Mouse (Mus musculus) layer of hippocampus, postnatal 36 days (tissue): ENCODE measurements around the gene Col4a1. TPM values are rescaled to one million over a fixed set of nuclear protein-coding genes. Genes with fewer than 3 reads are reported as not detected.

Experiments
- DNase-seq, 2 experiments: peaks; one replicate each; pipeline ENCODE4 v3.0.0; 2022
- total RNA-seq, 2 experiments: library from RNA; stranded (reverse); gene quantifications; 2 replicates each; pipeline ENCODE4 v1.2.3; 2021

The Col4a1 gene
- total RNA-seq, 2 experiments from 2014 or later = 47.7 to 51.9 TPM

GRCm38 (mm10) chr8:11327722-11328417 is 15.2 kb upstream of the Col4a1 start:
- DNase-seq = no peak

DNA sequence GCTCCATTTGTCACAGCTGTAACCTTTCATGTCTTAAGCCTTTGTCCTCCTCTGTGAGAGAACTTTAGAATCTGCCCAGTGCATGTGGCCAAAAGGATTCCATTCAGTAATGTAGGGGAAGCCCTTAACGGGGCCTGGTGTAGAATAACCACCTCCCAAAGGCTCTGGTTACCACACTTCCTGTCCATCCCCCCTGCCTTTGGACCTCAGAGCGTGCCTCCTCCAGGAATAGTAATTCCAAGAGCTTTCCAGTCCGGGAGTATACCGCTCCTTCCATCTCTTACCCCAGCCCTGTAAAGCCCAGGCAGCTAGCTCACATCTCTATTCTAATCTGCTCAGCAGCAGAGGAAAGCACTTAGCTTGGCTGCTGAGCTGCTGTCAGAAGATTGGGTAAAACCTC is 14.7 kb upstream of the Col4a1 start:
- DNase-seq = no peak

- DNase-seq = no peak
These were observed 12.3 kb upstream of the Col4a1 start for GRCm38 (mm10) chr8:11324801-11325395.

GRCm38 (mm10) chr8:11323681-11324080 is 11.1 kb upstream of the Col4a1 start:
- no peak for DNase-seq

- no peak for DNase-seq
These were observed 10.3 kb upstream of the Col4a1 start for GRCm38 (mm10) chr8:11322724-11323585.

DNA sequence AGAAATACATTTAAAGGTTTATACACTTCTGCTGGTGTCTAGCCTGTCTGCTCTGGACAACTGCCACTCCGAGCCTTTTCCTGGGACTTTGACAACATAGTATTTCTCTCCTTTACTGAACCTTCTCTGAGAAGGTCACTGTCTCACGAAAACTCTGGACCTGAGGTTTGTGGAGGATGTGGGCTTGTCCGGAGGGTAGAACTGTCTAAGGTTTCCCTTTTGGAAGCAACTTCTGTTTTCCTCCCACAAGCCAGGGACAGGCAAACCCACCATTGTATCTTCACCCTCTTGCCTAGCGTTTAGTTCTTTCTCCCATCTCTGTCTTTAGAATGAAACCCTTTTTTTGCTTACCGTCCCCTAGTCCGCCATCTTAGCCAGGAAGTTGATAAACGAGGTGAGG is 9.2 kb upstream of the Col4a1 start:
- DNase-seq = no peak

- no peak for DNase-seq
These were observed 6.8 kb upstream of the Col4a1 start for GRCm38 (mm10) chr8:11319405-11319804.

GRCm38 (mm10) chr8:11316118-11316517 is 3.5 kb upstream of the Col4a1 start:
- no peak for DNase-seq

- DNase-seq = no peak
These were observed 2.7 kb upstream of the Col4a1 start for GRCm38 (mm10) chr8:11315179-11315943.

DNA sequence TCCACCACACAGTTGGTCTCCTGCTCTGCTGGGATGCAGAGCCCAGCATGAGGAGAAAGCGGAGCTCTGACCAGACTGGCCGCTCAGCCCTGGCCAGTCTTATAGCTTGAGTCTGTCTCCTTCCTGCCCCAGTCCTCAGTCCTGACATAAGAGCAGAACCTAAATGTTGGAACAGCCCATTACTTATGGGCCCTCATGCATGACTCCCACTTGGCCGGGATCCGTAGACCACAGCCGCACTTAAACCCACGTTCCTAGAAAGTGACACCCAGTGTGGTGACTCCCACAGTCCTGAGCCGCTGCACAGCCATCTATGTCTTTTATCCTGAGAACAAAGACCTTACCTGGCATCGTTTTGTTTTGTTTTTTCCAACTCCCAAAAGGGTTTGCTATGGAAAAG is 2.0 kb upstream of the Col4a1 start:
- no peak for DNase-seq

GRCm38 (mm10) chr8:11313176-11314111 is 818 bp upstream of the Col4a1 start:
- DNase-seq = peak; percentile 33 to 53

GRCm38 (mm10) chr8:11311681-11312348 is 811 bp downstream of the Col4a1 start:
- no peak for DNase-seq

GRCm38 (mm10) chr8:11310049-11310448 is 2.6 kb downstream of the Col4a1 start:
- DNase-seq = no peak

GRCm38 (mm10) chr8:11309226-11309625 is 3.4 kb downstream of the Col4a1 start:
- no peak for DNase-seq

DNA sequence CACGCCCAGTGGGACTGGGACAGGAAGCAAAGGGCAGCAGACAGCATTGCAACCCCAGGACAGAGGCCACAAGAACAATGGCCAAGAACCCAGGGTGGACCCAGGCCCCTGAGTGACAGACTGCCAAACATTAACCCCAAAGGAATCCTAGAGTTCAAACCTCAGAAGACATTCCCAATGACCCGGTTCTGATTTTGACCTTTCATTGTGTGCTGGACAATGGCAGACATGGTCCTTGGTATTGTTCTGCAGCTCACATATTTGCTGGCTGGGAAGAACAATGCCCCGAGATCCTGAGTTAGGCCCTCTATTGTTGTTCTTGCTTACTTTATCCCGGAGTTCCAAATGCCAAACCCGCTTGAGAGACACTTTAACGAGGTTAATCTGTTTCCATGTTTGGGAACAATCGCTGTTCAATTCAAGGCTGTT is 4.0 kb downstream of the Col4a1 start:
- no peak for DNase-seq

DNA sequence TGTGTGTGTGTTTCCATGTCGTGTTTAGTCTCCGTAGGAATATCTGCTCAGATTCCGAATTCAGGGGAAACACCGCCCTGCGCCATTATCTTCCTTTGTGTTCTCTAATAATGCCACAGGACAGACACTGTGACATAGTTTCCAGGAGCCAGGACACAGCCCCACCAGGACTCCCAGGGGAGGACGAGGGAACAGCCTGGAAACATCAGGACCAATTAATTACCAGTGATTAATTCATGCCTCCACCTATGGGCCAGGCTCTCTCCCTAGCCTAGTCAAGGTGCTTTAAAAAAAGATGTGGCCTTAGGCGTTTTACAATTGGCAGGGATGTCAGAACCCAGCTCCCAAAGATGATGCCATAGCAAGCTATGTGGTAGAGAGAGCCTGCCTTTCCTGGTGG is 5.2 kb downstream of the Col4a1 start:
- DNase-seq = no peak

GRCm38 (mm10) chr8:11305539-11305938 is 7.1 kb downstream of the Col4a1 start:
- DNase-seq = no peak

DNA sequence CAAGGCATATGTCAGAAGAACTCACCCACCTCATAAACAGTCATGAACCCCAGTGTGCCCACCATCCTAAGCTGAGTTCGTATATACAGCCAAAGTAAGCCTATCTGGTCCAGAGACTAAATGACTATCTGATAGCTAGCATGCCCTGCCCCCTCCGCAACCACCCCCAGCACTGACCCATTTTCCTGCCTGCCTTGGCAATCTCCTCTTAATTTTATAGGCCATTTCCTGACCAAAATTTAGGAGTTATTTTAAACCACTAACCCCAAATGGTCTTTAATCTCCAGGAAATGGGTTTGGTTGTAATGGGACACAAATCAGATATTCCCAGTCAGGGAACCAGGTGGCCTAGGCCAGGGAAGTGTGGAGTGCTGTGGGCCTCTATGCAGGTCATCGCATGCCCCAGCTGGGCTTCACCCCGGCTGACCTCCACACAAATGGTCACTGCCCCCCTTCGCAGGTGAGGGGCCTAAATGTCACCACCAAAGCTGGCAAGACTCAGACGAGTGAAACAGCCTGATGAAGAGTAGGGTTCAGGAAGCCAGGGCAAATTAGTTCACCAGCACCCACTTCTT is 8.5 kb downstream of the Col4a1 start:
- no peak for DNase-seq

DNA sequence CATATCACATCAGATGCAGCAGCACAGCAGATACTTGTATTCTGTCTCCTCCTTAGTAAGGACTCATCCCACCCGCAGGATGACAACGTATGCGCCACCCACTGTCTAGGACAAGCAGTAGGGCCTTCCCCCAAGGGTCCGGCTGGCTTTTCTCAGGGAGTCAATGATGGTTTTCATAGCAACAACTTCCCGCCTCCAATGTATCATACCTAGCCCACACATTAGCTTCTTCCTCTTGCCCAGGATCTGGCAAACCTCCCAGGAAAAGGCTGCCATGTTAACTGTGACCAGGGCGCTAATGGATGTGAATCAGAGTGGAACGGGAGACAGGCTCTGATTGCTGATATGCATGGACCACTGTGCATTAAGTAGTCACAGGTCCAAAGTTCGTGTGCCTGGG is 12.2 kb downstream of the Col4a1 start:
- DNase-seq = no peak

GRCm38 (mm10) chr8:11299317-11299602 is 13.4 kb downstream of the Col4a1 start:
- DNase-seq = no peak
